Mouse (Mus musculus) yolk sac, embryonic 10.5 days (tissue): ENCODE measurements at regions not wholly inside any gene's neighbourhood (a gene's known extent, or its start where the extent isn't known, plus 50 kb on each side); places are given as distances from the start of the nearest gene placed in this dataset.

Experiments used
- DNase-seq: peaks from one replicate; pipeline ENCODE4 v3.0.0-alpha.2; 2017; ENCODE audit warnings: low spot score

DNA sequence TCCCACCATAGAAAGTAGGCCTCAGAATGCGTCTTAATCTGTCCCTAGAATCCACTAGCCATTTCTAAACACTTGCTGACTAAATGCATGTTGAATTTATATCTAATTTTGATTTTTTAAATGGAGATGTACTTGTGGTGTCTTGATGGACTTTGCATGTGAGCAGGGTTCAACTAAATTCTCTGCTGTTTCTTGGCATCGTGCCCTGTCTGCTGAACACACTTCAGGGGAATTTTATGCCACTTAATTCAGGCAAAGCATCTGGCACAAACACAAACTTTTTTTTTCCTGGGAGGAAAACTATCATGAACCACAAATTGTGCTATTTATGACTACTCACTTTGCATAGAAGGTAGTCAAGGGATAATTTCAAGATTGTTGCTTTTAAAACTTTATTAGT is 87.7 kb downstream of the Stc2 start:
- no peak for DNase-seq

DNA sequence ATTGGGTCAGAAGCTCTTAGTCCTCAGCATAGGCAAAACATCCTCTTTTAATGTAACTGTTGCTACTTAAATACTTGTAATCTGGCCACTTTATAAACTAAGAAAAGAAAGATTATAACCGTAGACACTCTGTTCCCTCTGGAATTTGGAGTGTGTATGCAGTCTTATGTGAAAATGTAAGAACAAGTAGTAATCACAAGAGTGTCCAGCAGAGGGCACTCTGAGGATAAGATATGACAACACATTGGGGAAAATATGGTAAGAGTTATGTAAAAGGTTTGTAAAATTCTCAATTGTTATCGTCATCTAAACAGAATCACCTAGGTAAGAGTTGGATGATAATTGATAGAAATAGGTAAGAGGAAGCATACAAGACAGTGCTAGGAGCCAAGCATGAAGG is 66.2 kb upstream of the Gm17332 start:
- peak; percentile 44 for DNase-seq
